In genomic region chr1:107397481-107397880, GRCm38 (mm10) we compare ENCODE assay signal across 21 mouse cellular contexts. TPM values are rescaled to one million over a fixed set of nuclear protein-coding genes. Genes with fewer than 3 reads are reported as not detected.
"Had no signal": no experiment of that assay in that cellular context is flagged by ENCODE, and none has a peak within 500 bp of the region (broad histone marks: within the 10 kb centered on the region; RNA-seq: fewer than 3 reads in every experiment).

No protein-coding gene starts in this region.

- H3K27ac ChIP-seq: kidney, postnatal 0 days; layer of hippocampus, adult 2 months; limb, embryonic 12.5 days; midbrain, embryonic 13.5 days; stomach, embryonic 15.5 days had no signal

- H3K36me3 ChIP-seq: limb, embryonic 12.5 days; midbrain, embryonic 13.5 days; stomach, embryonic 15.5 days had no signal

- ATAC-seq: intestine, postnatal 0 days; midbrain, embryonic 13.5 days had no signal

- DNase-seq: kidney, adult 9 months; kidney, postnatal 4 days; lung, embryonic 14.5 days; lung, postnatal 10 days; lung, postnatal 4 days; right cerebral cortex, postnatal 14 days; thymus, adult 2 months; thymus, postnatal 25 days had no signal

- H3K4me3 ChIP-seq: layer of hippocampus, adult 2 months; limb, embryonic 12.5 days; midbrain, embryonic 13.5 days; stomach, embryonic 15.5 days had no signal

- H3K4me2 ChIP-seq: limb, embryonic 12.5 days; lung, embryonic 14.5 days; midbrain, embryonic 13.5 days; stomach, embryonic 15.5 days had no signal

- H3K4me1 ChIP-seq: limb, embryonic 12.5 days; midbrain, embryonic 13.5 days; stomach, embryonic 15.5 days had no signal

- H3K9ac ChIP-seq: limb, embryonic 12.5 days; lung, embryonic 14.5 days; midbrain, embryonic 13.5 days; stomach, embryonic 15.5 days had no signal

- H3K27me3 ChIP-seq: limb, embryonic 12.5 days; midbrain, embryonic 13.5 days; stomach, embryonic 15.5 days had no signal

- H3K9me3 ChIP-seq: limb, embryonic 12.5 days; midbrain, embryonic 13.5 days; stomach, embryonic 15.5 days had no signal

RNA-seq across cellular contexts. Expression of gene Serpinb7, which starts 2.0 kb away (rescaled TPM):
- total RNA-seq: layer of hippocampus, adult 2 months; layer of hippocampus, postnatal 10 days; left cerebral cortex, postnatal 36 days; midbrain, postnatal 0 days had no signal
- polyA plus RNA-seq: intestine, postnatal 0 days; kidney, postnatal 0 days; limb, embryonic 12.5 days; liver, adult 2 months; lung, embryonic 14.5 days; midbrain, embryonic 13.5 days; midbrain, postnatal 0 days had no signal

RNA-seq across cellular contexts. Expression of gene Serpinb11, which starts 36.5 kb away (rescaled TPM):
- total RNA-seq: layer of hippocampus, adult 2 months; layer of hippocampus, postnatal 10 days; left cerebral cortex, postnatal 36 days; liver, adult 2 months; midbrain, postnatal 0 days had no signal
- polyA plus RNA-seq: intestine, postnatal 0 days; kidney, postnatal 0 days; limb, embryonic 12.5 days; liver, adult 2 months; lung, embryonic 14.5 days; midbrain, embryonic 13.5 days; midbrain, postnatal 0 days; neural tube, embryonic 14.5 days; spleen, adult 2 months; testis, adult 2 months had no signal
